Mouse (Mus musculus) G1E (cell line): ENCODE measurements around the gene Rspo1.

Source experiments
- CTCF ChIP-seq: IDR thresholded peaks from 2 replicates; pipeline ENCODE4 v1.5.1; 2012; ENCODE audit warnings: low read depth, low read length, inconsistent platforms, mixed read lengths
- GATA1 ChIP-seq: IDR thresholded peaks from 2 replicates; pipeline ENCODE4 v1.6.1; 2012; ENCODE audit warnings: borderline replicate concordance, low read length, inconsistent platforms, mixed read lengths
- POLR2AphosphoS5 ChIP-seq: IDR thresholded peaks from 2 replicates; pipeline ENCODE4 v1.6.1; 2012; ENCODE audit warnings: low read depth, low read length, inconsistent platforms; ENCODE audit not compliant: insufficient replicate concordance
- TAL1 ChIP-seq: conservative IDR thresholded peaks from 2 replicates; pipeline ENCODE4 v1.6.1; 2012; ENCODE audit warnings: low read depth, low read length, inconsistent platforms, mixed read lengths

- TF ChIP-seq CTCF (no peak), TAL1 (no peak), POLR2AphosphoS5 (no peak), GATA1 (no peak)
Measured at GRCm38 (mm10) chr4:125034341-125034740, 48.1 kb downstream of the Rspo1 start.
